Mouse (Mus musculus): ENCODE data around the gene Lrrc4. TPM values are rescaled to one million over a fixed set of nuclear protein-coding genes. Genes with fewer than 3 reads are reported as not detected.

Lrrc4 gene
- polyA plus RNA-seq, 1 experiment = 65.1 TPM

GRCm38 (mm10) chr6:28795792-28796515, 35.6 kb downstream of the Lrrc4 start:
- H3K27ac ChIP-seq (ENCODE audit: insufficient read depth, low read length) = no peak overlapping the region
- H3K4me3 ChIP-seq (ENCODE audit: insufficient read depth, low read length) = no peak overlapping the region
- H3K4me1 ChIP-seq (ENCODE audit: control insufficient read depth, insufficient read depth, low read length) = peaks cover 2% of the 10 kb centered on the region
- TF ChIP-seq CTCF (IDR thresholded peaks at IDR 0.05; ENCODE audit: extremely low read depth, insufficient read depth, low read length) (no peak), POLR2A (IDR thresholded peaks at IDR 0.05; ENCODE audit: extremely low read depth, insufficient read depth, low read length) (no peak)

- no peak overlapping the region for H3K27ac ChIP-seq (ENCODE audit: insufficient read depth, low read length)
- peaks cover 4% of the 10 kb centered on the region for H3K4me1 ChIP-seq (ENCODE audit: control insufficient read depth, insufficient read depth, low read length)
- no peak for TF ChIP-seq CTCF (IDR thresholded peaks at IDR 0.05; ENCODE audit: extremely low read depth, insufficient read depth, low read length)
- TF ChIP-seq POLR2A (IDR thresholded peaks at IDR 0.05; ENCODE audit: extremely low read depth, insufficient read depth, low read length) = no peak
- no peak overlapping the region for H3K4me3 ChIP-seq (ENCODE audit: insufficient read depth, low read length)
These were observed 36.2 kb downstream of the Lrrc4 start for GRCm38 (mm10) chr6:28795380-28795779.

- no peak overlapping the region for H3K4me3 ChIP-seq (ENCODE audit: insufficient read depth, low read length)
- TF ChIP-seq CTCF (IDR thresholded peaks at IDR 0.05; ENCODE audit: extremely low read depth, insufficient read depth, low read length) = no peak
- no peak for TF ChIP-seq POLR2A (IDR thresholded peaks at IDR 0.05; ENCODE audit: extremely low read depth, insufficient read depth, low read length)
- H3K4me1 ChIP-seq (ENCODE audit: control insufficient read depth, insufficient read depth, low read length) = peaks cover 8% of the 10 kb centered on the region
- no peak overlapping the region for H3K27ac ChIP-seq (ENCODE audit: insufficient read depth, low read length)
These were observed 39.7 kb downstream of the Lrrc4 start for GRCm38 (mm10) chr6:28791809-28792208.

- H3K4me1 ChIP-seq (ENCODE audit: control insufficient read depth, insufficient read depth, low read length) = peaks cover 8% of the 10 kb centered on the region
- TF ChIP-seq CTCF (IDR thresholded peaks at IDR 0.05; ENCODE audit: extremely low read depth, insufficient read depth, low read length) = no peak
- TF ChIP-seq POLR2A (IDR thresholded peaks at IDR 0.05; ENCODE audit: extremely low read depth, insufficient read depth, low read length) = no peak
- H3K4me3 ChIP-seq (ENCODE audit: insufficient read depth, low read length) = no peak overlapping the region
- no peak overlapping the region for H3K27ac ChIP-seq (ENCODE audit: insufficient read depth, low read length)
These were observed 40.4 kb downstream of the Lrrc4 start for GRCm38 (mm10) chr6:28791183-28791582.

- Histone ChIP-seq H3K4me1 (ENCODE audit: control insufficient read depth, insufficient read depth, low read length) (peaks cover 8% of the 10 kb centered on the region), H3K27ac (ENCODE audit: insufficient read depth, low read length) (no peak overlapping the region), H3K4me3 (ENCODE audit: insufficient read depth, low read length) (no peak overlapping the region)
- TF ChIP-seq CTCF (IDR thresholded peaks at IDR 0.05; ENCODE audit: extremely low read depth, insufficient read depth, low read length) (no peak), POLR2A (IDR thresholded peaks at IDR 0.05; ENCODE audit: extremely low read depth, insufficient read depth, low read length) (no peak)
These were observed 41.9 kb downstream of the Lrrc4 start for GRCm38 (mm10) chr6:28789685-28790084.

- Histone ChIP-seq H3K4me1 (ENCODE audit: control insufficient read depth, insufficient read depth, low read length) (peaks cover 12% of the 10 kb centered on the region), H3K27ac (ENCODE audit: insufficient read depth, low read length) (no peak overlapping the region), H3K4me3 (ENCODE audit: insufficient read depth, low read length) (no peak overlapping the region)
- TF ChIP-seq POLR2A (IDR thresholded peaks at IDR 0.05; ENCODE audit: extremely low read depth, insufficient read depth, low read length) (no peak), CTCF (IDR thresholded peaks at IDR 0.05; ENCODE audit: extremely low read depth, insufficient read depth, low read length) (no peak)
These were observed 44.4 kb downstream of the Lrrc4 start for GRCm38 (mm10) chr6:28787133-28787532.

- peaks cover 12% of the 10 kb centered on the region for H3K4me1 ChIP-seq (ENCODE audit: control insufficient read depth, insufficient read depth, low read length)
- TF ChIP-seq POLR2A (IDR thresholded peaks at IDR 0.05; ENCODE audit: extremely low read depth, insufficient read depth, low read length) (no peak), CTCF (IDR thresholded peaks at IDR 0.05; ENCODE audit: extremely low read depth, insufficient read depth, low read length) (no peak)
- no peak overlapping the region for H3K27ac ChIP-seq (ENCODE audit: insufficient read depth, low read length)
- no peak overlapping the region for H3K4me3 ChIP-seq (ENCODE audit: insufficient read depth, low read length)
These were observed 45.8 kb downstream of the Lrrc4 start for GRCm38 (mm10) chr6:28785770-28786169.

- peaks cover 8% of the 10 kb centered on the region for H3K4me1 ChIP-seq (ENCODE audit: control insufficient read depth, insufficient read depth, low read length)
- no peak overlapping the region for H3K27ac ChIP-seq (ENCODE audit: insufficient read depth, low read length)
- TF ChIP-seq POLR2A (IDR thresholded peaks at IDR 0.05; ENCODE audit: extremely low read depth, insufficient read depth, low read length) = no peak
- TF ChIP-seq CTCF (IDR thresholded peaks at IDR 0.05; ENCODE audit: extremely low read depth, insufficient read depth, low read length) = no peak
- no peak overlapping the region for H3K4me3 ChIP-seq (ENCODE audit: insufficient read depth, low read length)
These were observed 47.6 kb downstream of the Lrrc4 start for GRCm38 (mm10) chr6:28783953-28784352.

- Histone ChIP-seq H3K27ac (ENCODE audit: insufficient read depth, low read length) (no peak overlapping the region), H3K4me1 (ENCODE audit: control insufficient read depth, insufficient read depth, low read length) (peaks cover 8% of the 10 kb centered on the region), H3K4me3 (ENCODE audit: insufficient read depth, low read length) (no peak overlapping the region)
- TF ChIP-seq CTCF (IDR thresholded peaks at IDR 0.05; ENCODE audit: extremely low read depth, insufficient read depth, low read length) = no peak
These were observed 48.4 kb downstream of the Lrrc4 start for GRCm38 (mm10) chr6:28783082-28783647.

- peaks cover 8% of the 10 kb centered on the region for H3K4me1 ChIP-seq (ENCODE audit: control insufficient read depth, insufficient read depth, low read length)
- H3K27ac ChIP-seq (ENCODE audit: insufficient read depth, low read length) = peak overlapping the region; percentile 53
- H3K4me3 ChIP-seq (ENCODE audit: insufficient read depth, low read length) = no peak overlapping the region
- TF ChIP-seq POLR2A (IDR thresholded peaks at IDR 0.05; ENCODE audit: extremely low read depth, insufficient read depth, low read length) (peak; percentile 51; the same call in 1 of the 2 replicates), CTCF (IDR thresholded peaks at IDR 0.05; ENCODE audit: extremely low read depth, insufficient read depth, low read length) (no peak)
These were observed 49.9 kb downstream of the Lrrc4 start for GRCm38 (mm10) chr6:28781696-28782095.

Measured in cortical plate, adult 2 months (tissue).